Mouse (Mus musculus) lung, postnatal 25 days (tissue): ENCODE data around the gene Dock7.

ENCODE experiments used
- DNase-seq: peaks from one replicate; pipeline ENCODE4 v3.0.0; 2022; ENCODE audit warnings: low spot score

Gene Dock7

GRCm38 (mm10) chr4:99120211-99121122, at the start of gene Dock7:
Gene Dock7, minus strand, starts transcription at chr4:99120915.
- peak; percentile 76 for DNase-seq

GRCm38 (mm10) chr4:99168869-99169268, 48.2 kb upstream of the Dock7 start:
- no peak for DNase-seq

DNA sequence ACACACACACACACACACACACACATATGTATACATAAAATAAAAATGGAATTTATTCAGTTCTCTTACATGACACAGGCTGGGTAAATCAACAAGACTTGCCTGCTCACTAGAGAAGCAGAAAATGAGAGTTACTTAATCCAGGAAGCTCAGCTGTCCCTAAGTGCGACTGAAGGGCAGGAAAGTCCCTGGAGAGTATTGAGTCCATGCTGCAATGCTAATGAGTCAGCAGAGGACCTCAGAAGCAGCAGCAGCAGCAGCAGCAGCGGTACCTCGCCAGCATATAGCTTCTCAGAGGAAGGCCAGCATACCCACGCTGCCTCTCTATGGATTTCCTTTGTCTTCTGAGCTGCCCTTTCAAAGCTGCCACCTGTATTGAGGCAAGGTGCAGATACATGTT, 42.8 kb upstream of the Dock7 start:
- peak; percentile 72 for DNase-seq

DNA sequence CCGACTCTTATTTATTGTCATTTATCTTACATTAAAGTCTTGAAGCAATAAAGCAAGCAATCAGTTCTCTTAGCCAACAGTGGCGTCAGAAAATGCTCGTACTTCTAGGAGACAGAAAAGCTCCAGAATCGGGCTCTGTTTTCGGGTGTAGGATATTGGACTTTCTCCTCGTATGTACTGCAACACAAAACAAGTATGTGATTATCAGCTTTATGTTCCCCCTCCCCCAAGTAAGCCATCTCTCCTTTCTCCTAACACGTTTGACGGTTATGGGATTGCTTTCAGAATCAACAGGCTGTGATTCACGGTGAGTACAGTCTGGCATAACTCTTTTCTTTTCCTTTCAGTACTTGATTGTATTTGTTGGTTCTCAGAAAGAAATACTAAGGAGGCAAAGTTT, 42.3 kb upstream of the Dock7 start:
- no peak for DNase-seq

DNA sequence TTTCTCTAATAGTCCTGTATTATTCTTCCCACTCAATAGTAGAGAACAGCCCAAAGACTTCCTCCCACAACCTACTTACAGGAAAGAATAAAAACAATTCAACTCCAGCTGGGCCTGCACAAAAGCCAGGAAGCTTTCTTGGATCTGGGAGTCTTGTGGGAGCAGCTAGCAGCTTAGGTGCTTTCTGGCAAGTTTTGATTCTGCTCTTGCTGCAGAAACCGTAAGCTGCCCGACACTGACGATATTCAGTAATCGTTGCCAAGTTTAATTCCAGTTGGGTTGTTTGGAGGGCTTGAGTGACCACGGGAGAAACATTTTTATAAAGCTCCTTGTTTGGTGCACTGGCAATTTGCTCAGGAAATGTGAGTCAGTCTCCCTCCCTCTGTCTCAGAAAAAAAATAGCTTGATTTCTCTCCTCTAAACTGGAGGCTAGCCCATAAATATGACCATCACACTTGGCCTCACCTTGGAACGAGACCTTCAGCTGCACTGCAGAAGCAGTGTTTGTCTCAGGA, 40.8 kb upstream of the Dock7 start:
- no peak for DNase-seq

- DNase-seq, result no peak
These were observed 40.2 kb upstream of the Dock7 start for GRCm38 (mm10) chr4:99160899-99161298.

- DNase-seq, result no peak
These were observed 39.7 kb upstream of the Dock7 start for GRCm38 (mm10) chr4:99160414-99160813.

- DNase-seq, result peak; percentile 14
These were observed 37.8 kb upstream of the Dock7 start for GRCm38 (mm10) chr4:99158495-99158894.

GRCm38 (mm10) chr4:99156641-99157307, 36.1 kb upstream of the Dock7 start:
- DNase-seq, result no peak

DNA sequence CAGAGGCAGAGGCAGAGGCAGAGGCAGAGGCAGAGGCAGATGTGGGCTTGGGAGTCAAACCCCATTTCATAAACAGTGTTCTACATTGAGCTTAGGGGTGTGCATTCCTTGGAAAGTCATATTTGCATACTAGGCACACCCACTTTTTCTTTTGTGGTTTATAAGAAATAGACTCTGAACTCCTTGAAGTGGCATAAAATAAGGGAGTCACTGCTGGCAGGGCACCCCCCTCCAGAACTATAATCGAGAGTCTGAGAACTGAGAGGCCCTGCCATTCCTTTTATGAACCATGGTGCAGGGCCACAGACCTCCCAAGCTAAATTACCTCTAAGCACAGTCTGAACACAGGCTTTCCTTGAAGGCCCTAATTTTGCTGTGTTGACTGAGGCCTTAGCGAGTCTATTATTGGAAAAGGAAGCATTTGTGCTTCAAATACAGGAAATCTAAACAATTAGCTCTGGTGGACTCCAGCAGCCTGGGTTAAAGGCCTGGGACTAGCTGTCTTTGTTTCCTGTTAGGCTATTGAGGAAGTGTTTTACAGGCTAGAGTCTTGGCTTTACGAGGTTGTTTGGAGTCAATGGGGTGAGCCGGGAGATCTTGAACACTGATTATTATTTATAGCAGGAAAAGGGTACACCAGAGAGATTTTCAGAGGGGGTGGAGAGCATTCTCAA, 31.3 kb upstream of the Dock7 start:
- DNase-seq, result no peak

DNA sequence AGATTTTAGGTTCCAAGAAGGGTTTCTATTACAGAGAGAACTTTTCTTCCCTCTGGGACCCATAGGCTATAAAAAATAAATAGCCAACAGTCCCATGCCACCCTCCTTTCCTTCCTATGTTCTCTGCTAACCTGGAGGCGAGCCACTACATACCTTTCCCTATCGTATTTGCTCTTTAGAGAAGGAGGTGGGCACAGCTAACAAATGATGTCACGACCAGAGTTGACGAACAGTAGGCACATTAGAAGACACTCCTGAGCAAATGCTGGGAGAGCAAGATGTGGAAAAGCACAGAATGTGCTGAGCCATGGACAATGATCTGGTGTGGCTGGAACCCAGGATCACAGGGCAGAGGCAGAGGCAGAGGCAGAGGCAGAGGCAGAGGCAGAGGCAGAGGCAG, 30.7 kb upstream of the Dock7 start:
- DNase-seq, result no peak

DNA sequence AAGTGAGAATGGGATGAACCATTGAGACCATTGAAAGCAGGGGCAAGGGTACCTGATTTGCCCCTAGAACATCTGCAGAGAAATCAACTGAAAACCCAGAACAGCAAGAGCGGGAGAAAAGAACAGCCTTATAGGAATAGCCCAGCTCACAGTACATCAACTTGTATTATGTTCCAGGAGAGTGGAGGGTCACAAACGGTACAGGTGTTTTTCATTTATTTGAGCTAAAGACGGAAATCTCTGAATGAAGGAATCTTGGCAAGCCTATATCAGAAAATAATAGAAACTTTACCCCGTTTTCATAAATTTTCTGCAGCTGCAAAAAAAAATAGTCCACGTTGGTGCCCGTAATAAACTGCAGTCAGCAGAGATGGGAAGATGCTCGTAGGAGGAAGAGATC, 22.6 kb upstream of the Dock7 start:
- no peak for DNase-seq

DNA sequence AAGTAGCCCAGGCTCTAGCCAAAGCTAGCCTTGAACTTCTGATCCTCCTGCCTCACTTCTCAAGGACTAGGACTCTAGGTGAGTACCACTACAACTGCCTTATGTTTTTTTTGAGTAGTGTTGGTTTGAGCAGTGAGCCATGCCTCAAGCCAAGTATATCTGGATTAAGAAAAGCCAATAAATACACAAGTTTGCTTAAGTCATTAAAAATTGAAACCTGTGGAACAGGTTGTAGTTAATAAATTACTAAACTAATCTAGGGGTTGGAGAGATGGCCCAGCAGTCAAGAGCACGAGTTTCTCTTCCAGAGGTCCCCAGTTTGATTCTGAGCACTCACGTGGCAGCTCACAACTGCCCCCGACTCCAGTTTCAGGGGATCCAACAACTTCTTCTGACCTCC, 20.9 kb upstream of the Dock7 start:
- peak; percentile 35 for DNase-seq

DNA sequence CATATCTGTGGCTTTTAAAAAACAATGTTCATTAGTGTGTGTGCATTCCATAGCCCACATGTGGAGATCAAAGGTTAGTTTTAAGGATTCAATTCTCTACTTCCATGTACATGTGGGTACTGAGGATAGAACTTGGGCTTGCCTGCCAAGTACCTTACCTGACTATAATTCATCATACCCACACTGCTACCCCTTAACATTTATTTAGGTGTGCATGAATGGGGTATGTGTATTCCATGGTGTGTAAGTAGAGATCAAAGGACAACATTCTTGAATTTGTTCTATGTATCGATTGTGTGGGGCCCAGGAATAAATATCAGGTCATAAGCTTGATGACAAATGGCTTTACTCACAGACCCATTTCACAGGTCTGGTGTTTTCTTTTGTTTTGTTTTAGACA, 20.5 kb upstream of the Dock7 start:
- no peak for DNase-seq

DNA sequence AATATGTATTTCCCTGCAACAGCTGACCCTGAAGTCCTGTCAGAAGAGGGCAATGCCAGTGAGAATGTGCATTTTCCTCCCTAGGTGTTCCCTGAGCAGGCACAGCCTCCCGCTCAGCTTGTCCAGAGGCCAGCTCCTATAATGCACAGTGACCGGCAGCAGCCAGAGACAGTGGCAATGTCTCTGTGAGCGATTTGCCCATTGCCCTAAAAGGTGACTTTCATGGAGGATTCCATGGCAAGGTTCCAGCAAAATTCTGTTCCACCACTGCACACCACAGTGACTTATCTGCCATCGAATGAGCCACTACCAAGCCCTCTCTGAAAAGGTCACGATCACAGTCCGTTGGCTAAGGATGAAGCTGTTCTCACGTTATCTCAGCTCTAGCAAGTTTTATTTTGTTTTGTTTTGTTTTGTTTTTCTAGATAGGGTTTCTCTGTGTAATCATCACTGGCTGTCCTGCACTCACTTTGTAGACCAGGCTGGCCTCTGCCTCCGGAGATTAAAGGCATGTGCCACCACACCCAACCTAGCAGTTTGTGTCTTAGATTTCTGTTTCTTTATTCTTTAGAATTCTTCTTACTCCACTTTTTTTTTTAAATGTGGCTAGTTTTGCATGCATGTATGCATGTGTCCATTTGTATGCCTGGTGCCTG, 17.4 kb upstream of the Dock7 start:
- no peak for DNase-seq

- no peak for DNase-seq
These were observed 13.8 kb upstream of the Dock7 start for GRCm38 (mm10) chr4:99134522-99134921.

- no peak for DNase-seq
These were observed 12.6 kb upstream of the Dock7 start for GRCm38 (mm10) chr4:99133326-99133725.

DNA sequence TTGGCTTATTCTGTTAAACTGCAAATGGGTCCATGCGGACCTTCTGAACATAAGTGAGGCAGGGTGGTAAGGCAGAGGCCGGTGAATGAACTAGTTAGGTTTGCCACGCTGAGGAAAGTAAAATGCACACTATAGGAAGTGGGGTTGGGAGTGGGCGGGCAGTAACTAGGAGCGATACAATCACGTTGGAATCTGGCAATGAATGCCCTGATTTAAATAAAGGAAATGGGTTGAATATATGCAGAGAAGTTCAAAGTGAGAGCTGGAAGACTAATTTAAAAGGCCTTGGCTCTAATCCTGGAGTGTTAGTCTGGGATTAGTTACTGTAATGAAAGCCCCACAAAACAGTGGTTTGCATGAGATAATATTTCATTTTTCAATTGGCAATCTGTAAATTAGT, 12.0 kb upstream of the Dock7 start:
- no peak for DNase-seq

GRCm38 (mm10) chr4:99131227-99131653, 10.5 kb upstream of the Dock7 start:
- DNase-seq, result no peak

- no peak for DNase-seq
These were observed 2.8 kb upstream of the Dock7 start for GRCm38 (mm10) chr4:99123546-99123945.

DNA sequence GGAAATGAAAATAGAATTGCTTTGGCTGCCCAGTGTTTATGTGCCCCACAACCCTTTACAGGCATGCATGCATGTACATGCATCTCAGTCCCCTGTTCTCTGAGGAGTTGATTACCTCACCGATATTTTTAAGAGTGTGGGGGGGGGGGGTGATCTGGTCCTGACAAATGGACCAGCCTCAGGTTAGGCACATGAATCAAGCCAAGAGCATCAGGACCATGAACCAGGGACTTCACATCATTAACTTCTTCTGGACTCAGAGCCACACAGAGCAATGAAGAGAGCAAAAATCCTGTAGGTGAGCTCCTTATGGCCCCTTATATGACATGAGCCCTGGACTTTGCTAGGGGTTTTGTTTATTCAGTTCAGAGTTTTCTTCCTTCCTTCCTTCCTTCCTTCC, 2.1 kb upstream of the Dock7 start:
- DNase-seq, result no peak

DNA sequence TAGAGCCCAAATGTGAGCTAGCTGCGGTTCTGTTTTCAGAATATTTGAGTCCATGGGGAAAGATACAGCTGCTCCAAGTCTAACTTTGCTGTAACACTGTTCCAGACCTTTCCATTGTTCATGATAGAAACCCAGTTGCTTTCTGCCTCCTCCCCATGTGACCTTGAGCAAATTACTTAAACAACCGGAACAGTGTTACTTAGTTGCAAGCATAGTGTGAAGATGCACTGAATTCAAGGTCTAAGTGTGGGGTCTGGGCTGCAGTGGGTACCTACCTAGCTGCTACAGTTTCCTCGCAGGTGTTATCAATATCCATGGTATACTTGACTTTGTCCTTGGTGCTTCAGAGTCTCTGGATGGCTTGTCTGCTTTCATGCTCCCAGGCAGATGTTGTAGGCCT, 1.3 kb upstream of the Dock7 start:
- no peak for DNase-seq
